Mouse (Mus musculus) heart, postnatal 36 days (tissue): ENCODE measurements around the gene Pard6b. TPM values are rescaled to one million over a fixed set of nuclear protein-coding genes. Genes with fewer than 3 reads are reported as not detected.

Source experiments
- DNase-seq, 2 experiments: peaks; one replicate each; pipeline ENCODE4 v3.0.0; 2021 to 2022
- intact Hi-C: fragments of 180-260 bp; cut with DNase I; formaldehyde crosslinking; loops from one replicate; pipeline ENCODE4 v1.15.1; 2025
- total RNA-seq, 2 experiments: library from RNA; stranded (reverse); gene quantifications; 2 replicates each; pipeline ENCODE4 v1.2.3; 2021

The Pard6b gene
- total RNA-seq, 2 experiments from 2014 or later = 2.7 to 3.1 TPM

- DNase-seq = no peak
- intact Hi-C loops = no loop called here
Observed at GRCm38 (mm10) chr2:168058488-168059199, 22.2 kb upstream of the Pard6b start.

DNA sequence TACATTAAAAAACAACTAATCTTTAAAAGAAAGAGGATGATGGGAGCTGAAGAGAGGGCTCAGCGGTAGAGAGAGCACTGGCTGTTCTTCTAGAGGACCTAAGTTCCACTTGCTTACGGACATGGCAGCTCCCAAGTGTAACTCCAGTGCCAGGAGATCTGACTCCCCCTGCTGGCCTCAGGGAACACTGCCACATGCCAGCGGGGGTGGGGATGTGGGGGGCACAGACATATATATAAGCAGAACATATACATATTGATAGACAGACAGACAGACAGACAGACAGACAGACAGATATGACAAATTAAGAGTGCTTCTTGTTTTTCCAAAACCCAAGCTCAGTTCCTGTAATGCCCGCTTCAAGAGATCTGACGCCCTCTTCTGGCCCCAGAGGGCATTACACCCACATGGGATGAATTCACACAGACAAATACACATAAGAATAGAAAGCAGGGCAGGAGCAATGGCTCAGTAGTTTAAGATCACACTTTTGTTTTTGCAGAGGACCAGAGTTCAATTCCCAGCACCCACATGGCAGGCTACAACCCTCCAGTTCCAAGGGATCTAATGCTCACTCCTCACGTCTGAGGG lies 21.5 kb upstream of the Pard6b start:
- intact Hi-C loops = no loop called here
- DNase-seq = no peak

GRCm38 (mm10) chr2:168063712-168064111 lies 17.1 kb upstream of the Pard6b start:
- intact Hi-C loops = no loop called here
- DNase-seq = no peak

DNA sequence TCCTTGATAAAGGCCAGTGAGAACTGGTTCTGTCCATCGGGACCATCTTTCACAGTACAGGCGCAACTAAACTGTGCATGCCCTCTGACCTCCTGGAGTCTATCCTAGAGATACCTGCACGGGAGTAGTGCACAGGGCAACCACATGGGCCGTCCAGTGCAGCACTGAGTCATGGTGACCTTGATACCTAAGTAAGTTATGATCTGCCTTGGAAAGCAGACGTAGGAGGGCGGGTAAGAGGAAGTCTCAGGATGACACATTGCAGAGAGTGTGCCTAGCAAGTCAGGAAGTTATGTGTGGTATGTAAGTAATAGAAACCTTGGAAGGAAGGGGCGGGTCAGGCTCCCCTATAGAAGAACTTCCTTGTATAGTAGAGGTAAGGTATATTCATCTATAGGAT lies 15.3 kb upstream of the Pard6b start:
- DNase-seq = no peak

DNA sequence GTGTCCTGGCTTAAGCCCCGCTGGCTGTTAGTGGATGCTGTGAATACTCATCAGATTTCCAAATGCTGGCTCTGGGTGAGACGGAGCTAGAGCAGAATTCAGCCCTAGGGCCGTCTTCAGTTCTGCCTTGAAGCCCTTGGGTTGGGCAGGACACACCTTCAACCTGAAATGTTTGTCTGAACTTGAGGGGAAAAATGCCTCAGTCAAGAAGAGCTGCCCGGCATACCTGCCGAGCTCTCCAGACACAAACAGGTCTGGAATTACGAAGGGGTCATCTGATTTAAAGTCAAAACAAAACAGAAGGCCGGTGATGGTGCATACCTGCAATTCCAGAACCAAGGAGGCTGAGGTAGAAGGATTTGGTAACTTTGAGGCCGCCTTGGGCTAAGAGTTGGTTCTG lies 14.0 kb upstream of the Pard6b start:
- intact Hi-C loops = no loop called here
- no peak for DNase-seq

More for the DNA sequence above, 15.3 kb upstream of the Pard6b start:
- intact Hi-C loops = no loop called here

GRCm38 (mm10) chr2:168070425-168070824 lies 10.4 kb upstream of the Pard6b start:
- no peak for DNase-seq
- intact Hi-C loops = loop anchor here (10.0 kb wide), 1 partner anchor 386 kb away; the partner anchor contains the start of genes Cebpb and Tmem189

- DNase-seq = peak; percentile 29 to 52
- intact Hi-C loops = loop anchor here (10.0 kb wide), 1 partner anchor 388 kb away; the partner anchor contains the start of genes Cebpb and Tmem189
Observed at GRCm38 (mm10) chr2:168072436-168073131, 8.2 kb upstream of the Pard6b start.

- intact Hi-C loops = loop anchor here (10.0 kb wide), 1 partner anchor 389 kb away; the partner anchor contains the start of genes Cebpb and Tmem189
- no peak for DNase-seq
Observed at GRCm38 (mm10) chr2:168073722-168074121, 7.1 kb upstream of the Pard6b start.

- intact Hi-C loops = loop anchor here (10.0 kb wide), 1 partner anchor 390 kb away; the partner anchor contains the start of genes Cebpb and Tmem189
Observed at GRCm38 (mm10) chr2:168074457-168074856, 6.3 kb upstream of the Pard6b start.

DNA sequence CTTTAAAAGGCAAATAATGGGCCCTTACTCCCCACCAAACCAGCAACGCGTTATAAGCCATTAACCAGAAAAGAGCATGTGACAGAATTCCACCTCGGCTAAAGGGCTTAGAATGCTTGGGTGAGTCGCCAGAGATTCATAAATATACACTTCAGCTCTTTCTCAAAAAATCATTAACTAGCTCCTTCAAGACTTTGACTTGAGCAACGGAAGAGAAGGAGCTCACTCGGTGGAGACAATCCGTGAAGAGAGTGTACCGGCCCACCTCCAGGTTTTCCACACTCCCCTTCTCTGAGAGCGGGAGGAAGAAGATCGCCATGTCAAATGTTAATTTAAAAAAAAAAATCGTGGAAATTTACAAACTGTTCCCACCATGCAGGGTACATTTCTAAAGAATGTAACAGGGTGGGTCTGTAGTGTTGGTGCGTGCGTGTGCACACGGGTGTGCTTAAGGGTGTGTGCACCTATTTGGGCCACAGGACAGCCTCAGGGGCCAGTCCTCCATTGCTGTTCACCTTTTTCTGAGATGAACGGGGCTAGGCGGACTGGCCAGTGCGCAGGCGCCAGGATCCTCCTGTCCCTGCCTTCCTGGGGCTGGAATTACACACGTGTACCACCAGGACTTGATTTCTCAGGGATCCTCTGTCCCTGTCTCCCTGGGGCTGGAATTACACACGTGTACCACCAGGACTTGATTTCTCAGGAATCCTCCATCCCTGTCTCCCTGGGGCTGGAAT lies 3.8 kb upstream of the Pard6b start:
- no peak for DNase-seq
- intact Hi-C loops = loop anchor here (10.0 kb wide), 1 partner anchor 392 kb away; the partner anchor contains the start of genes Cebpb and Tmem189

More at GRCm38 (mm10) chr2:168074457-168074856, 6.3 kb upstream of the Pard6b start:
- no peak for DNase-seq

- no peak for DNase-seq
- intact Hi-C loops = loop anchor here (10.0 kb wide), 1 partner anchor 393 kb away; the partner anchor contains the start of genes Cebpb and Tmem189
Observed at GRCm38 (mm10) chr2:168078107-168078830, 2.5 kb upstream of the Pard6b start.

DNA sequence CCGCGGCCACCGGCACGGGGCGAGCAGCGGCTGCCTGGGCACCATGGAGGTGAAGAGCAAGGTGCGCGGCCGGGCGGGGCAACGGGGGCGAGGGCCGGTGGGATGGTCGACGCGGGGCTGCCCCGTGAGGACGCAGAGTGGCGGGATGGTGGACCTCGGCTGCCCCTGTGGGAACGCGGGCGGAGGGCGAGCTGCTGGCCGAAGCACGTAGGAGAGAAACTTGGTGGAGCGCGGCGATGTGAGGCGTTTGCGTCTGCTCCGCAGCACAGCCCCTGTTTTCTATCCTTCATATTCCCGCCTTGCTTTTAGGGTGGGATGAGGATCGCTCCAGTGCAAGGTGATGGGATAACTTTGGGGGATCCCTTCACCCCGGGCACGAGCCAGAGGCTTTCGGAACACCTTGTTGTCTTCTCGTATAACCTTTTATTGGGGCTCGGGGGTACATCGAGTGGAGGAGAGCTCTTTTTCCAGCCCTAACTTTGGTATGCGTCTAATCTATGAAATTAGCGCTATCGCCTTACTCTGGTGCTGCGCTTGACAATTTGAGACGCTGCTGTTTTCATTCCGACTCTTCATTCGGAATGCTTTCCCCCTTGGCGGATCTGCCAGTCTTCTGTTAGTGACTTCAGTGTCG lies 612 bp downstream of the Pard6b start:
- intact Hi-C loops = no loop called here
- no peak for DNase-seq

GRCm38 (mm10) chr2:168081933-168082306 lies 1.1 kb downstream of the Pard6b start:
- intact Hi-C loops = no loop called here
- no peak for DNase-seq

DNA sequence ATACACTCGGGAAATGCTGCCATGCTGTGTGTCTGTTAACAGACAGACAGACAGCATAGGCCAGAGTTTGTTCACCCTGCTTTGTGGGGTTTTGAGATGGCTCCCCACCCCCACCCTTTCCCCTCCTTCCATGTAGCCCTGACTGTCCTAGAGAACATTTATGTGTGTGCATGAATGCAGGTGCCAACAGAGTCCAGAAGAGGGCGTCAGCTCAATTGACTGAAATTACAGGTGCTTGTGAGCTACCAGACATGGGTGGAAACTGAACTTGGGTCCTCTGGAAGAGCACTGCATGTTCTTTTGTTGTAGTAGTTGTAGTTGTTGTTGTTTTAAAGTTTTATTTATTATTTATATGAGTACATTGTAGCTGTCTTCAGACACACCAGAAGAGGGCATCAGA lies 2.8 kb downstream of the Pard6b start:
- DNase-seq = no peak
- intact Hi-C loops = no loop called here

DNA sequence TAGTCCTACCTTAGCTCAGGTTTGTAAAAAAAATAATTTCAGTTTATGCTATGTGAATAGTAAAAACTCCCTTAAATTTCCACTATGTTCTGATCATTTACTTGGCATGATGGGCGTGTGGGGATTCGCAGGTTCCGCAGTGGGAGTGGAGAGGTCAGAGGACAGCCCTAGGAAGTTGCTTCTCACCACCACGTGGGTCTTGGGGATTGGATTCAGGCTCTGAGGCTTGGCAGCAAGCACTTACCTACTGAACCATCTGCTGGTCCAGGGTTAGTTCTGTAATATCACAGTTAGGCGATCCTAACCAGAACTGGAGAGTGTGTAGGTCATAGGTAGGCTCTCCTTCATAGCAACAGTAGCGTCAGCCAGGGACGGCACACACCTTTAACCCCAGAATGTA lies 3.4 kb downstream of the Pard6b start:
- DNase-seq = no peak
- intact Hi-C loops = no loop called here

DNA sequence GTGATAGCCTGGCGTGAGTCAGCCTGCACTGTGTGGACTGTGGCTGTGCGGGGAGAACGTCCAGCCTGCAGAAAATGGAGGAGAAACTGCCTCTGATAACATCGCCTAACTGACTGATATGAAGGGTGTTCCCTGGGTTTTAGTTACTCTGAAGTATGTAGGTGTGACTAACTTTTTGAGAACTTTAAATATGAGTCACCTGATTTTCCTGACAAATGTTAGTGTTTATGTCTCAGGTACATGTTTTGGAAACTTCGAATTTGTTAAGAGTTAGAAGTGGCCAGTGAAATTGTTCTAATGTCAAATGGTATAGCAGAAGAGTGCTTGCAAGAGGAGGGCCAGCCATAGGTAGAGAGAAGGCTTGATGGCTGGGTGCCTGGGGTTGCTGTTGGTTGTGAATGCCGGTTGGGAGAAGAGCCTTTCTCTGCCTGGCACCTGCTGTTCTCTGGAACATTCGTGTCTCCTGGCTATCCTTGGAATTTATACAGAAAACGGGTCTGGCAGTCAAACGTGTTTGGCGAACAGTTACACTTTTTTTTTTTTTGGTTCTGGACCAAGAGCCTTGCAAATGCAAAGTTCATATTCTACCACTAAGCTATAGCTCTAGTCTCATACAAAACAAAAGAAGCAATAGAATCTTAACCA lies 4.9 kb downstream of the Pard6b start:
- DNase-seq = no peak
- intact Hi-C loops = no loop called here

DNA sequence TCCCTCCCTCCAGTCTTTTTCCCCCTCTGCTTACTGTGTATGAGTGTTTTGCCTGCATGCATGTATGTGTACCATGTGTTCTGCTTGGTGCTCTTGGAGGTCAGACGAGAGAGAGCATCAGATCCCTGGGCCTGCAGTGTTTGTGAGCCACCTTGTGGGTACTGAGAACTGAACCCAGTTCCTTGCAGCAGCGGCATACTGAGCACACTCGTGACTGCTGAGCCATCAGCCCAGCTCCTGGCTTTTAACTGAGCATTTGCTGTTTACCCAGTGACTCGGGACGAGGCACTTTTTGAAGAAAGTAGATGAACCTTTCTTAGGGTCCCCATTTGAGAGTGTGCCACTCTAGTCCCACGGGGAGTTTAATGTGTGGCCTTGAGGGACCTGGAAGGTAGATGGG lies 5.5 kb downstream of the Pard6b start:
- intact Hi-C loops = no loop called here
- no peak for DNase-seq

DNA sequence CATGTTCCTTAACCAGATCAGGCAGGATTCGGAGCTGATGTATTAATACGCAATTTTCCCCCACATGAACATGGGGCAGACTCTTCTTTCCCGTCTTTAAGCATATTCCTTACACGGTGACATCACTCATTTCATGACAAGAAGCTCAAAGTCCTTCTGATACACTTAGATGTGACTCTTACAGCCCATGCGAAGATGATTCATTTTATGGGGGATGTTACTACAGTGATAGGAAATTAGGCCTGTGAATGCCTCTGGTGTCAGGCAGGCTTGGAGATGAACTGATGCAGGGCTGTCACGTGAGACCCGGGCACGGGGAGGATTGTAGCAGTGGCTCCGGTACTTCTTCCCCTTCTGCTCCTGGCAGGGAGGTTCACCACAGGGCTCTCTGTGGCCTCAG lies 6.0 kb downstream of the Pard6b start:
- no peak for DNase-seq
- intact Hi-C loops = no loop called here

- DNase-seq = no peak
- intact Hi-C loops = loop anchor here (10.0 kb wide), 1 partner anchor 107 kb away; no protein-coding TSS in a partner anchor
Observed at GRCm38 (mm10) chr2:168091560-168091959, 10.8 kb downstream of the Pard6b start.
